Mouse (Mus musculus) kidney, adult 10 weeks (tissue): ENCODE data around the gene Fam170b. TPM values are rescaled to one million over a fixed set of nuclear protein-coding genes. Genes with fewer than 3 reads are reported as not detected.

Source experiments
- polyA plus RNA-seq: library from polyadenylated mRNA; stranded (reverse); fragments of 350-450 nt; fragmentation: Illumina TruSeq; extraction: RNeasy Lipid Tissue Mini Kit (QIAGEN cat#74804); gene quantifications from one replicate; pipeline ENCODE4 v1.2.3, GENCODE M21; 2014; ENCODE audit warnings: low read depth, low replicate concordance

Fam170b gene
- not detected for polyA plus RNA-seq

DNA sequence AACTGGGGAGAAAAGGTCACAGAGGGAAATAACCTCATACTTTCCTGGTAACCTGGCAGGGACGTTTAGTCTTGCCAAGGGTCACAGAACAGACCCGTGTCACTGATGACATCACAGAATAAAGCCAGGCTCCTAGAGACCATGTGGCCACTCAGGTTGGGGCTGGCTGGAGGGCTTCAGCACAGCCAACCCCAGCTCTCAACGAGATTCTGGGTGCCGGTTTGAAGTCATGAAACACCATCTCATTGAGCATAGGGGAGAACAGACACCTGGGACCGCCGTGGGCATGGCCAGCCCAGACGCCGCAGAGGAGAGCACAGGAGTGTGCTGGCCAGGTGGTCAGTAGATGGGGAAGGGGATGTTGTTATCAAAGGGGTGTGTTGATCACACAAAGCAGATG lies at the start of gene Fam170b:
Gene Fam170b (plus strand): TSS at position 116 of the 400 bp plus-strand sequence.

DNA sequence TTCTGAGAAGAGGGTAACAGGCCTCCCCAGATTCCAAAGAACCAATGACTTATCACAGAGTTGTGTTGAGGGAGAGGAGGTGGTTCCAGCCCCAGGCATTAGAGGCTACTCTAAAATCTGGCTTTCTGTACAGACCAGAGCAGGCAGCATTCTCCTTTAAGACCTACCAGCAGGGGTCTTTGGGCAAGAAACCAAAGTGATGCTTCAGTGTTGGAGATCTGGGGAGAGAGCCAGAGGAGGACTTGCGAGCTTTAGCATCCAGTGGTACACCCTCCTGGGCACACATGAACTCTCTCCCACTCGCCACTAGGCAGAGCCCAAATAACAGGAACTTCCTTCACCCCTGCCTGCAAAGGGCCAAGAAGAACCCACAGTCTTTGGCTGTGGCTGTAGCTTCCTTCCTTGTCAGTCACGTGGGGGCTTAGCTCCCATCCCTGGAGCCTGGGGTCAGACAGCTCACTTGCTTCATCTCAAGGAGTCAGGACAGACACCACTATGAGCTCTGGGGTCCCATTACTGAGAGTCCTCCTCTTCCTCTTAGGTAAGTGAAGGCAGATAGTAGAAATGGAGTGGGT lies 48.1 kb upstream of the Fam170b start, which contains the start of gene Tmem273:
Gene Tmem273 (plus strand): TSS at position 408 of the 575 bp plus-strand sequence.

DNA sequence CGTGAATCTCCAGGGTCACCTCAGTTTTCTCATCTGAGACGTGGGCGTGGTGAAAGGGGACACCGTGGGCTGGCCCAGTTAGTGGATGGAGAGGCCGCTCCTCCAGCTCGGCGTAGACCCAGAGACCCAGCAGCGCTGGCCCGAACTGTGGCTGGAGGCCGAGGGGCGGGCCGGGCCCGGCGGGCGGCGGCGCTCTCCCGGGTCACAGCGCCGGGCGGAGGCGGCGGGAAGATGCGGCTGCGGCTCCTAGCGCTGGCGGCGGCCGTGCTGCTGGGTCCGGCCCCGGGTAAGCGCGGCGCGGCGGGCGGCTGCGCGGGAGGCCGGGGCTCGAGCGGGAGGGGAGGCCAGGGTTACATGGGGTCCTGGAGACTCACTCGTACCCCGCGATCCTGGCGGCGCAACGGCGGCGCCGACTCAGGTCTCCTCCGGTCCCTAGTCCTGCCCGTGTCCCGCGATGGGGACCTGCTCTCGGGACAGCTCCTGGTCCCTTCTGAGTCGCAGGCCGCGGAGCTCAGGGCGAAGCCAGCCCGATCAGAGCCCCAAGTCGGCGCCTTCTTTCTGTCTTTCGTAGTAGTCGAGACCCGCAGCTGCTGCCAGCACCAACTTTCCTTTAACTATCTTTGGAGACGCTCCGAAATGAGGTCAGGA lies 23.0 kb downstream of the Fam170b start, which contains the start of gene Vstm4:
Gene Vstm4 (plus strand): TSS at position 76 of the 648 bp plus-strand sequence.

Other genes starting within 250 kb of the Fam170b start
- gene Prrxl1, start 234.6 kb upstream of the Fam170b start, polyA plus RNA-seq = not detected
- not detected for gene 3425401B19Rik, start 148.7 kb upstream of the Fam170b start, polyA plus RNA-seq
- not detected for gene Tmem273, start 48.0 kb upstream of the Fam170b start, polyA plus RNA-seq
- gene Vstm4, start 22.8 kb downstream of the Fam170b start, polyA plus RNA-seq = 7.5 TPM
- 0.49 TPM for gene Lrrc18, start 157.4 kb downstream of the Fam170b start, polyA plus RNA-seq